In genomic region chr11:58094766-58095165, GRCm38 (mm10) we compare ENCODE assay signal across 25 mouse cellular contexts. TPM values are rescaled to one million over a fixed set of nuclear protein-coding genes. Genes with fewer than 3 reads are reported as not detected.
A peak's percentile ranks its signal among the peaks of the same experiment; 100 is the strongest.
DNase-seq lines count a peak whose midpoint lies in the region; ATAC-seq and TF ChIP-seq lines count a peak whose summit lies in the region.
"Had no signal": no experiment of that assay in that cellular context is flagged by ENCODE, and none has a peak within 500 bp of the region (broad histone marks: within the 10 kb centered on the region; RNA-seq: fewer than 3 reads in every experiment).

No protein-coding gene starts in this region.

- peaks cover 3% of the 10 kb centered on the region; the same call in 1 of the 2 replicates for H3K4me1 ChIP-seq in midbrain, embryonic 11.5 days (ENCODE audit: control insufficient read depth, insufficient read depth, low read length)
- H3K4me1 ChIP-seq in midbrain, embryonic 10.5 days = peaks cover 34% of the 10 kb centered on the region

- H3K9me3 ChIP-seq in midbrain, embryonic 11.5 days (ENCODE audit: control insufficient read depth, low read length) = no peaks in the 10 kb centered on the region
- no peaks in the 10 kb centered on the region for H3K9me3 ChIP-seq in midbrain, embryonic 10.5 days (replicated peaks)
- H3K9me3 ChIP-seq: embryonic facial prominence, embryonic 10.5 days; embryonic facial prominence, embryonic 12.5 days; forebrain, embryonic 13.5 days; forebrain, embryonic 15.5 days; G1E had no signal

- H3K4me2 ChIP-seq in midbrain, embryonic 11.5 days = no peak overlapping the region
- H3K4me2 ChIP-seq: embryonic facial prominence, embryonic 12.5 days; forebrain, embryonic 13.5 days; forebrain, embryonic 15.5 days had no signal

- no peaks in the 10 kb centered on the region; the same call in none of the 2 replicates for H3K27me3 ChIP-seq in midbrain, embryonic 11.5 days (ENCODE audit: control insufficient read depth, insufficient read depth, low read length)
- peaks cover 40% of the 10 kb centered on the region for H3K27me3 ChIP-seq in midbrain, embryonic 10.5 days (ENCODE audit: low read depth, poor library complexity, severe bottlenecking)
- H3K27me3 ChIP-seq: CH12.LX, Patski had no signal

- H3K9ac ChIP-seq in midbrain, embryonic 11.5 days (ENCODE audit: low read length) = no peak overlapping the region
- H3K9ac ChIP-seq: embryonic facial prominence, embryonic 12.5 days; forebrain, embryonic 13.5 days; forebrain, embryonic 15.5 days had no signal

- intact Hi-C loops in gastrocnemius, adult 2 months (cut with DNase I) = no loop called here

- no peak for DNase-seq in gastrocnemius, adult 2 months
- DNase-seq in gastrocnemius, postnatal 4 days (ENCODE audit: low spot score in 2 of 2) = no peak
- DNase-seq in midbrain, embryonic 11.5 days (ENCODE audit: low spot score, missing footprints) = peak; percentile 80
- DNase-seq in midbrain, embryonic 10.5 days (ENCODE audit: low spot score) = no peak
- no peak for DNase-seq in thymus, postnatal 36 days
- DNase-seq: adrenal gland, adult 8-10 months; adrenal gland, postnatal 14 days; adrenal gland, postnatal 36 days; B cell, adult 2 months; cerebellum, adult 11-12 months; cerebellum, adult 2 months; cerebellum, adult 9-10 months; cerebellum, postnatal 10 days had no signal

- ATAC-seq in midbrain, embryonic 11.5 days (ENCODE audit: low FRiP score) = no peak
- ATAC-seq: activated CD4-positive, CD25-positive, alpha-beta regulatory T cell, adult 4 months; CD4-positive, CD25-positive, alpha-beta regulatory T cell, adult 4 months; forebrain, embryonic 13.5 days; forebrain, embryonic 15.5 days; Patski had no signal

- H3K36me3 ChIP-seq in midbrain, embryonic 11.5 days (ENCODE audit: control insufficient read depth, insufficient read depth, low read length) = no peaks in the 10 kb centered on the region
- no peaks in the 10 kb centered on the region for H3K36me3 ChIP-seq in midbrain, embryonic 10.5 days
- H3K36me3 ChIP-seq: embryonic facial prominence, embryonic 10.5 days; embryonic facial prominence, embryonic 12.5 days; forebrain, embryonic 15.5 days; G1E had no signal

- H3K4me3 ChIP-seq in gastrocnemius, adult 2 months = no peak overlapping the region
- H3K4me3 ChIP-seq in midbrain, embryonic 11.5 days (ENCODE audit: low read depth, low read length) = no peak overlapping the region
- H3K4me3 ChIP-seq in midbrain, embryonic 10.5 days = no peak overlapping the region
- H3K4me3 ChIP-seq: embryonic facial prominence, embryonic 10.5 days; embryonic facial prominence, embryonic 12.5 days; forebrain, embryonic 13.5 days; forebrain, embryonic 15.5 days had no signal

- no peak for TF ChIP-seq CTCF in gastrocnemius, adult 2 months (IDR thresholded peaks at IDR 0.05)

- H3K27ac ChIP-seq in gastrocnemius, adult 2 months = peak overlapping the region; percentile 0; the same call in 1 of the 2 replicates
- no peak overlapping the region for H3K27ac ChIP-seq in midbrain, embryonic 11.5 days (ENCODE audit: low read depth, low read length)
- H3K27ac ChIP-seq in midbrain, embryonic 10.5 days (replicated peaks) = no peak overlapping the region
- H3K27ac ChIP-seq: embryonic facial prominence, embryonic 10.5 days; embryonic facial prominence, embryonic 12.5 days; forebrain, embryonic 13.5 days; forebrain, embryonic 15.5 days had no signal

- 32% methylated on average over 4 of the region's 4 CpGs for WGBS in midbrain, embryonic 11.5 days
- WGBS in midbrain, embryonic 10.5 days = 36% methylated on average over 4 of the region's 4 CpGs

RNA-seq across cellular contexts. Expression of gene Gm12248, which starts 1.8 kb away (rescaled TPM):
- total RNA-seq in gastrocnemius, adult 2 months (2021) = not detected
- total RNA-seq in gastrocnemius, postnatal 4 days (2021) = not detected
- not detected in 2 replicates for polyA plus RNA-seq in midbrain, embryonic 11.5 days (2014; fragmentation: Nextera tagmentation; extraction: Ambion mirVana)
- not detected in 2 replicates for polyA plus RNA-seq in midbrain, embryonic 10.5 days (2016; fragmentation: Nextera tagmentation; extraction: Ambion mirVana)
- total RNA-seq: CH12.LX had no signal
- polyA plus RNA-seq: cerebellum, adult 2 months; cortical plate, adult 2 months; embryonic facial prominence, embryonic 10.5 days; embryonic facial prominence, embryonic 12.5 days; embryonic facial prominence, embryonic 14.5 days; forebrain, embryonic 11.5 days; forebrain, embryonic 15.5 days; Patski had no signal

RNA-seq across cellular contexts. Expression of gene Cnot8, which starts 9.2 kb away (rescaled TPM):
- total RNA-seq in gastrocnemius, adult 2 months (2021) = 10 to 100 TPM; 28.4 to 38.0 TPM
- total RNA-seq in gastrocnemius, postnatal 4 days (2021) = 10 to 100 TPM; 47.5 to 48.9 TPM
- 110 and 113 TPM in 2 replicates for polyA plus RNA-seq in midbrain, embryonic 11.5 days (2014; fragmentation: Nextera tagmentation; extraction: Ambion mirVana)
- polyA plus RNA-seq in midbrain, embryonic 10.5 days (2016; fragmentation: Nextera tagmentation; extraction: Ambion mirVana) = 103 and 112 TPM in 2 replicates
